In the genomic region with DNA sequence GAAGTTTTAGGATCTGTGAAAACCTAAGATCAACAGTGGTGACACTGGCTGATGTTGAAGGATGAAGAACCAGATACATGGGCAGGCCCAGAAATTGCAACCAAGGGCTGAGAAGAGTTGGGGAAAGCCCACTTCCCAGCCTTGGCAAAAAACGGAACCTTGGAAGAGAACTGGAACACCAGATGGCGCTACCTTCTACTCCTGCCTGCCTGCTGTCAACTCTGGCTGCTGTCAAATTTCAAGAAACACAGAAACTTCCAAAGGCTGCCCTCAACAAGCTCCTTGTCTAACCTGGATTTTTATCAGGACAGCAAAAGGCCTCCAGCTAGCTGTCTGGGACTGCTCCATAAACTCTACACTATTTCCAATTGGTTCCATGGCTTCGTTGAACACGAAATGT, we compare ENCODE assay signal across 8 mouse cellular contexts. TPM values are rescaled to one million over a fixed set of nuclear protein-coding genes. Genes with fewer than 3 reads are reported as not detected.
DNase-seq lines count a peak whose midpoint lies in the region; ATAC-seq lines count a peak whose summit lies in the region.

No protein-coding gene starts in this region.

- peak overlapping the region; percentile 85 for H3K4me3 ChIP-seq in forebrain, embryonic 12.5 days (replicated peaks)
- H3K4me3 ChIP-seq in hindbrain, embryonic 14.5 days (replicated peaks; ENCODE audit: low read length) = peak overlapping the region; percentile 72

- no peak for ATAC-seq in cerebellum, adult (ENCODE audit: insufficient number of reproducible peaks, low FRiP score, low TSS enrichment)
- no peak for ATAC-seq in forebrain, embryonic 12.5 days (ENCODE audit: low FRiP score)
- no peak for ATAC-seq in hindbrain, embryonic 14.5 days (ENCODE audit: low FRiP score)

- H3K9me3 ChIP-seq in forebrain, embryonic 12.5 days = no peaks in the 10 kb centered on the region
- H3K9me3 ChIP-seq in hindbrain, embryonic 14.5 days (ENCODE audit: control insufficient read depth, low read length) = no peaks in the 10 kb centered on the region

- no peak overlapping the region for H3K27ac ChIP-seq in forebrain, embryonic 12.5 days
- no peak overlapping the region for H3K27ac ChIP-seq in hindbrain, embryonic 14.5 days

- peak overlapping the region; percentile 99 for H3K4me2 ChIP-seq in forebrain, embryonic 12.5 days
- H3K4me2 ChIP-seq in hindbrain, embryonic 14.5 days (replicated peaks) = peak overlapping the region; percentile 82

- WGBS in forebrain, embryonic 12.5 days = 16% methylated on average over 4 of the region's 4 CpGs
- WGBS in hindbrain, embryonic 14.5 days = 10% methylated on average over 4 of the region's 4 CpGs

- no peak overlapping the region for H3K9ac ChIP-seq in forebrain, embryonic 12.5 days
- no peak overlapping the region for H3K9ac ChIP-seq in hindbrain, embryonic 14.5 days

- peak; percentile 37 for DNase-seq in cerebellum, adult 11-12 months
- DNase-seq in adrenal gland, postnatal 36 days = peak; percentile 44 to 68
- peak; percentile 69 for DNase-seq in hindbrain, embryonic 14.5 days (ENCODE audit: low spot score)
- peak; percentile 32 to 52 for DNase-seq in layer of hippocampus, postnatal 25 days (ENCODE audit: extremely low spot score in 1 of 2, low spot score in 1 of 2)
- DNase-seq in lung, postnatal 36 days = peak; percentile 82
- DNase-seq in right cerebral cortex, postnatal 25 days = peak; percentile 44

- peaks cover 12% of the 10 kb centered on the region for H3K4me1 ChIP-seq in forebrain, embryonic 12.5 days
- H3K4me1 ChIP-seq in hindbrain, embryonic 14.5 days (replicated peaks; ENCODE audit: control insufficient read depth, insufficient read depth, low read length) = 0 out of 2 replicates have a peak, but pooled peaks cover 9% of the 10 kb centered on the region

- peaks cover 18% of the 10 kb centered on the region for H3K27me3 ChIP-seq in forebrain, embryonic 12.5 days
- no peaks in the 10 kb centered on the region for H3K27me3 ChIP-seq in hindbrain, embryonic 14.5 days (ENCODE audit: control insufficient read depth, insufficient read depth, low read length)

- H3K36me3 ChIP-seq in forebrain, embryonic 12.5 days (replicated peaks) = peaks cover 6% of the 10 kb centered on the region; the same call in 1 of the 2 replicates
- peaks cover 19% of the 10 kb centered on the region; the same call in 1 of the 2 replicates for H3K36me3 ChIP-seq in hindbrain, embryonic 14.5 days (replicated peaks; ENCODE audit: control insufficient read depth, insufficient read depth)

RNA-seq across cellular contexts. Expression of a gene that starts 1.1 kb away (rescaled TPM):
- total RNA-seq in adrenal gland, postnatal 36 days (2021) = 10 to 100 TPM; 22.4 to 27.2 TPM
- 9.3 and 12.8 TPM in 2 replicates for polyA plus RNA-seq in forebrain, embryonic 12.5 days (2016; fragmentation: Nextera tagmentation; extraction: Ambion mirVana)
- polyA plus RNA-seq in hindbrain, embryonic 14.5 days (2014; fragmentation: Nextera tagmentation; extraction: Ambion mirVana) = 11.9 TPM in 2 replicates
- 10 to 100 TPM in 1 of 2 experiments, 1 to 10 TPM in 1; 9.7 to 12.9 TPM for total RNA-seq in layer of hippocampus, postnatal 25 days (2021)

RNA-seq across cellular contexts. Expression of a gene that starts 19.4 kb away (rescaled TPM):
- 10 to 100 TPM; 13.0 to 23.0 TPM for total RNA-seq in adrenal gland, postnatal 36 days (2021)
- 4.7 and 5.9 TPM in 2 replicates for polyA plus RNA-seq in forebrain, embryonic 12.5 days (2016; fragmentation: Nextera tagmentation; extraction: Ambion mirVana)
- polyA plus RNA-seq in hindbrain, embryonic 14.5 days (2014; fragmentation: Nextera tagmentation; extraction: Ambion mirVana) = 17.2 and 18.8 TPM in 2 replicates
- total RNA-seq in layer of hippocampus, postnatal 25 days (2021) = 1 to 10 TPM; 4.8 to 5.9 TPM

RNA-seq across cellular contexts. Expression of a gene that starts 30.7 kb away (rescaled TPM):
- 10 to 100 TPM; 30.2 to 38.6 TPM for total RNA-seq in adrenal gland, postnatal 36 days (2021)
- polyA plus RNA-seq in forebrain, embryonic 12.5 days (2016; fragmentation: Nextera tagmentation; extraction: Ambion mirVana) = 24.4 and 27.1 TPM in 2 replicates
- 38.4 and 38.9 TPM in 2 replicates for polyA plus RNA-seq in hindbrain, embryonic 14.5 days (2014; fragmentation: Nextera tagmentation; extraction: Ambion mirVana)
- total RNA-seq in layer of hippocampus, postnatal 25 days (2021) = 10 to 100 TPM; 27.1 to 31.7 TPM

RNA-seq across cellular contexts. Expression of a gene that starts 53.1 kb away (rescaled TPM):
- 10 to 100 TPM; 23.3 to 33.5 TPM for total RNA-seq in adrenal gland, postnatal 36 days (2021)
- 10.2 and 11.2 TPM in 2 replicates for polyA plus RNA-seq in forebrain, embryonic 12.5 days (2016; fragmentation: Nextera tagmentation; extraction: Ambion mirVana)
- 7.1 and 10.7 TPM in 2 replicates for polyA plus RNA-seq in hindbrain, embryonic 14.5 days (2014; fragmentation: Nextera tagmentation; extraction: Ambion mirVana)
- 1 to 10 TPM; 3.3 to 5.6 TPM for total RNA-seq in layer of hippocampus, postnatal 25 days (2021)

RNA-seq across cellular contexts. Expression of a gene that starts 55.8 kb away (rescaled TPM):
- total RNA-seq in adrenal gland, postnatal 36 days (2021) = under 1 TPM in 1 of 2 experiments, not detected in 1; 0.13 TPM
- 0.28 and 0.33 TPM in 2 replicates for polyA plus RNA-seq in forebrain, embryonic 12.5 days (2016; fragmentation: Nextera tagmentation; extraction: Ambion mirVana)
- polyA plus RNA-seq in hindbrain, embryonic 14.5 days (2014; fragmentation: Nextera tagmentation; extraction: Ambion mirVana) = 0.35 and 0.48 TPM in 2 replicates
- 1 to 10 TPM; 5.8 to 6.7 TPM for total RNA-seq in layer of hippocampus, postnatal 25 days (2021)
